Mouse (Mus musculus) c-Kit-positive CD71-negative TER-119-negative erythroid progenitor cells, embryonic 14.5 days (primary cell): ENCODE measurements at regions not wholly inside any gene's neighbourhood (a gene's known extent, or its start where the extent isn't known, plus 50 kb on each side); places are given as distances from the start of the nearest gene placed in this dataset.
"Not testable (repeated sequence)": the region's sequence is repeated elsewhere in the genome, so short reads cannot be mapped to it uniquely, and the experiment has no call there.

ENCODE experiments used
- DNase-seq: peaks from one replicate; pipeline ENCODE4 v3.0.0-alpha.2; 2013; ENCODE audit warnings: low read depth

GRCm38 (mm10) chr14:16087231-16087630 is 161.8 kb upstream of the Ngly1 start:
- not testable (repeated sequence) for DNase-seq

- DNase-seq = no peak
These were observed 156.5 kb upstream of the Ngly1 start for GRCm38 (mm10) chr14:16092391-16093132.

- no peak for DNase-seq
These were observed 156.0 kb upstream of the Ngly1 start for GRCm38 (mm10) chr14:16093133-16093505.

GRCm38 (mm10) chr14:16109414-16109813 is 139.7 kb upstream of the Ngly1 start:
- no peak for DNase-seq

- no peak for DNase-seq
These were observed 116.4 kb upstream of the Ngly1 start for GRCm38 (mm10) chr14:16132672-16133071.

GRCm38 (mm10) chr14:16133410-16133809 is 115.7 kb upstream of the Ngly1 start:
- no peak for DNase-seq

GRCm38 (mm10) chr14:16136187-16136586 is 112.9 kb upstream of the Ngly1 start:
- no peak for DNase-seq

GRCm38 (mm10) chr14:16144299-16144698 is 104.8 kb upstream of the Ngly1 start:
- no peak for DNase-seq

GRCm38 (mm10) chr14:16146811-16147210 is 102.3 kb upstream of the Ngly1 start:
- no peak for DNase-seq

GRCm38 (mm10) chr14:16151815-16152214 is 97.3 kb upstream of the Ngly1 start:
- no peak for DNase-seq

GRCm38 (mm10) chr14:16152702-16153101 is 96.4 kb upstream of the Ngly1 start:
- no peak for DNase-seq

- DNase-seq = no peak
These were observed 94.0 kb upstream of the Ngly1 start for GRCm38 (mm10) chr14:16155106-16155505.

GRCm38 (mm10) chr14:16170226-16170625 is 78.9 kb upstream of the Ngly1 start:
- no peak for DNase-seq

- DNase-seq = no peak
These were observed 76.8 kb upstream of the Ngly1 start for GRCm38 (mm10) chr14:16172261-16172660.

- peak; percentile 5 for DNase-seq
These were observed 75.8 kb upstream of the Ngly1 start for GRCm38 (mm10) chr14:16173292-16173691.

- DNase-seq = no peak
These were observed 70.9 kb upstream of the Ngly1 start for GRCm38 (mm10) chr14:16178227-16178626.

GRCm38 (mm10) chr14:16181822-16182221 is 67.3 kb upstream of the Ngly1 start:
- DNase-seq = no peak

GRCm38 (mm10) chr14:16185246-16185645 is 63.8 kb upstream of the Ngly1 start:
- DNase-seq = no peak
